8 mouse cellular contexts compared by ENCODE assay signal in the genomic region with DNA sequence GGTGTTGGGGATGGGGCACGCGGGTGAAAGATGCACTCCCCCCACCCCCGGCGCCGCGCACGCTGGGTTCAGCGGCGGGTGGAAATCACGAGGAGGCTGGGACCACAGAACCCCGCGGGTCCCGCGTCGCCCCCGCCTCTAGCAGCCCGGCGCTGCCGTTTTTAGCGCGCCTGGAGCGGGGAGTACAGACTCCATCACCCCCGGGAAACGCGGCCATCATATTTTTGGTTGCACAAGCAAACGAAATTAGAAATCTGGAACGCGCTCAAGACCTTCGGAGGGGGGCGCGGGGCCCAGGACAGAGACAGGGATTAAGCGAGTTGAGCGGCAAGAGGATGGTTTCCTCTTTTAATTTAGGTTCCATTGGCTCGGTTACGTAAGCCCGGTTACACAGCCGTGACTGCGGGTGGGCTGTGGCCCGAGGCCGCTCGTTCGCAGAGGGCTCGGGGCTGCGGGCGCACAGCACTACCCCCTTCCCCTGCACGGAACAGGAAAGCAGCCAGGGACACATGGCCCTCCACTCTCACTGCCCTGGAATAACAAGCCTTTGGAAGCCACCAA.
DNase-seq lines count a peak whose midpoint lies in the region; ATAC-seq lines count a peak whose summit lies in the region.

No protein-coding gene starts in this region.

- peak overlapping the region; percentile 92 for H3K27ac ChIP-seq in hindbrain, embryonic 13.5 days
- H3K27ac ChIP-seq in limb, embryonic 15.5 days, result peak overlapping the region; percentile 22; the same call in 1 of the 2 replicates

- peak; percentile 68 to 86 for DNase-seq in left cerebral cortex, adult 18-20 months (ENCODE audit: low spot score in 2 of 2)
- no peak for DNase-seq in left cerebral cortex, adult 11 months (ENCODE audit: low spot score)
- DNase-seq in cerebellum, adult 9-10 months, result peak; percentile 87
- peak; percentile 62 to 72 for DNase-seq in frontal cortex, postnatal 14 days (ENCODE audit: low spot score in 2 of 2)
- DNase-seq in neural tube, embryonic 10.5 days (ENCODE audit: extremely low spot score, low spot score), result peak; percentile 73

- H3K36me3 ChIP-seq in hindbrain, embryonic 13.5 days, result no peaks in the 10 kb centered on the region
- H3K36me3 ChIP-seq in limb, embryonic 15.5 days, result no peaks in the 10 kb centered on the region

- peak overlapping the region; percentile 79 for H3K9ac ChIP-seq in hindbrain, embryonic 13.5 days
- peak overlapping the region; percentile 33; the same call in 1 of the 2 replicates for H3K9ac ChIP-seq in limb, embryonic 15.5 days

- peaks cover 42% of the 10 kb centered on the region for H3K4me1 ChIP-seq in hindbrain, embryonic 13.5 days (replicated peaks)
- peaks cover 17% of the 10 kb centered on the region for H3K4me1 ChIP-seq in limb, embryonic 15.5 days

- no peaks in the 10 kb centered on the region for H3K9me3 ChIP-seq in hindbrain, embryonic 13.5 days
- H3K9me3 ChIP-seq in limb, embryonic 15.5 days, result no peaks in the 10 kb centered on the region

- peak; percentile 53; the same call in 1 of the 2 replicates for ATAC-seq in hindbrain, embryonic 13.5 days (ENCODE audit: low FRiP score)
- no peak for ATAC-seq in limb, embryonic 15.5 days (ENCODE audit: insufficient number of reproducible peaks, low FRiP score, low TSS enrichment, low read depth)
- ATAC-seq in erythroid progenitor cell, adult 5-6 weeks (replicated peaks; ENCODE audit: low FRiP score, poor library complexity, severe bottlenecking), result no peak

- WGBS in hindbrain, embryonic 13.5 days, result under 1% methylated on average over 46 of the region's 46 CpGs
- under 1% methylated on average over 46 of the region's 46 CpGs for WGBS in limb, embryonic 15.5 days

- H3K4me2 ChIP-seq in hindbrain, embryonic 13.5 days, result peak overlapping the region; percentile 75
- H3K4me2 ChIP-seq in limb, embryonic 15.5 days, result peak overlapping the region; percentile 89

- H3K4me3 ChIP-seq in hindbrain, embryonic 13.5 days, result peak overlapping the region; percentile 42
- peak overlapping the region; percentile 46 for H3K4me3 ChIP-seq in limb, embryonic 15.5 days

- H3K27me3 ChIP-seq in hindbrain, embryonic 13.5 days, result no peaks in the 10 kb centered on the region
- no peaks in the 10 kb centered on the region; the same call in 1 of the 2 replicates for H3K27me3 ChIP-seq in limb, embryonic 15.5 days
